Mouse (Mus musculus): ENCODE measurements around the gene Rtkn2.

Gene Rtkn2

DNA sequence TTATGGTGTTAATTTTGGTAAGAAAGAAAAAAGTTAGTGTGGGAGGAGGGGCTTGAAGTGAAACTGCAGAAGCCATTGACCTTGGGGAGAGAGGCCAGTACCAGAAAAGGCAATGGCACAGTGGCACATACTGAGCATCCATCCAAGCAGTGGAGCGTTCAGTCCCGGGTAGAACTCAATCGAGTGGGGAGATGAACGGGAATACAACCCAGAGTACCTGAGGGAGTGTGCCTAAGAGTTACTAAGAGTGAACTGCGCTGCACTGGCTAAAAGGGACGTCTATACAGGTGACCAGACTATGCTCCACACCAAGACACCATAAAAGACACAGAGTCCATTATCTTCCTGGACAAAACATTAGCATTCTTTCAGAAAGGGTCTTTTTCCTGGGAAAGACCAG, 128.3 kb downstream of the Rtkn2 start:
- no peak for DNase-seq

Data from cerebellum, postnatal 36 days (tissue).